ENCODE assay signal across 8 mouse cellular contexts in the genomic region with DNA sequence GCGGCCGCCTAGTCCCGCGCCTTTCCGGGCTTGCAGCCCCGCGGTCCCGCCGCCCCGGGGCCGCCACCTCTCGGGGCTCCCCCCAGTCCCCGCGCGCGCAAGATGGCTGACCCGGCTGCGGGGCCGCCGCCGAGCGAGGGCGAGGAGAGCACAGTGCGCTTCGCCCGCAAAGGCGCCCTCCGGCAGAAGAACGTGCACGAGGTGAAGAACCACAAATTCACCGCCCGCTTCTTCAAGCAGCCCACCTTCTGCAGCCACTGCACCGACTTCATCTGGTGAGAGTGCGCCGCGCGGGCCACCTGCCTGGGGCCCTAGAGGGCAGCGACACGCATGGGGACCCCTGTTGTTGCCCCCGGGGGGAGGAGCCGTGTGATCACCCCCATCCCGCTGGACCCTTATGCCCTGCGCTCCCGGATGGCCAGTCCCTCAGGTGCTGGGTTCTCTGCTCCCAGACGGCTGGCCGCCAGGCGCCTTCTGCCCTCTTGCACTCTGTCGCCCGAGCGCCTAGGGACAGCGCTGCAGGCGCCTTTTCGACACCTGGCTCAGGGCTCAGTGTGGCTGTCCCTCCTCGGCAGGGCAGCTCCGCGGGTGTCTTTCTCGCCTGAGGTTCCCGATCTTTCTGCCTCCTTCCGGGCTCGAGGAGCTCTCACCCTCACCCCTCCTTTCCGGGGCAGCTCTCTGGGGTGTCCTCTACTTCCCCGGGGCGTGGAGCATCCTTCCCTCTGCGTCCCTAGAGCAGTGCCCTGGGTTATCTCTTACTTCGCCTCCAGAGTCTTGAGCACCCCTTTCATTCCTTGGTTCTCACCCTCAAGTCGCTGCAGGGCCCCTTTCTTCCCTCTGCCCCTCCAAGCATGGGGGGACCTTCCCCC. TPM values are rescaled to one million over a fixed set of nuclear protein-coding genes. Genes with fewer than 3 reads are reported as not detected.
DNase-seq lines count a peak whose midpoint lies in the region; ATAC-seq and TF ChIP-seq lines count a peak whose summit lies in the region.

No protein-coding gene starts in this region.

- H3K4me1 ChIP-seq in heart, embryonic 16.5 days (ENCODE audit: control insufficient read depth, insufficient read depth, low read length), result peaks cover 8% of the 10 kb centered on the region; the same call in 1 of the 2 replicates
- peaks cover 15% of the 10 kb centered on the region; the same call in 1 of the 2 replicates for H3K4me1 ChIP-seq in limb, embryonic 13.5 days
- 0 out of 2 replicates have a peak, but pooled peaks cover 11% of the 10 kb centered on the region for H3K4me1 ChIP-seq in midbrain, postnatal 0 days (ENCODE audit: insufficient read depth, low read length)
- H3K4me1 ChIP-seq in stomach, embryonic 15.5 days, result peaks cover 14% of the 10 kb centered on the region

- H3K79me2 ChIP-seq in C2C12 (ENCODE audit: control insufficient read depth, insufficient read depth), result no peaks in the 10 kb centered on the region

- H3K27me3 ChIP-seq in C2C12 (ENCODE audit: control insufficient read depth, insufficient read depth, insufficient read length), result no peaks in the 10 kb centered on the region
- peaks cover 22% of the 10 kb centered on the region for H3K27me3 ChIP-seq in Patski
- H3K27me3 ChIP-seq in heart, embryonic 16.5 days (ENCODE audit: control insufficient read depth, insufficient read depth, low read length), result peaks cover 30% of the 10 kb centered on the region
- peaks cover 68% of the 10 kb centered on the region for H3K27me3 ChIP-seq in limb, embryonic 13.5 days
- H3K27me3 ChIP-seq in midbrain, postnatal 0 days (ENCODE audit: insufficient read depth, low read length), result no peaks in the 10 kb centered on the region
- peaks cover 24% of the 10 kb centered on the region for H3K27me3 ChIP-seq in stomach, embryonic 15.5 days (replicated peaks)

- under 1% methylated on average over 65 of the region's 66 CpGs for WGBS in heart, embryonic 16.5 days
- under 1% methylated on average over 56 of the region's 66 CpGs for WGBS in limb, embryonic 13.5 days
- under 1% methylated on average over 55 of the region's 66 CpGs for WGBS in midbrain, postnatal 0 days
- WGBS in stomach, embryonic 15.5 days, result 0% methylated on average over 66 of the region's 66 CpGs

- H3K36me3 ChIP-seq in C2C12 (ENCODE audit: control insufficient read depth, insufficient read depth), result no peaks in the 10 kb centered on the region
- H3K36me3 ChIP-seq in heart, embryonic 16.5 days (ENCODE audit: control insufficient read depth, insufficient read depth), result no peaks in the 10 kb centered on the region
- H3K36me3 ChIP-seq in limb, embryonic 13.5 days, result no peaks in the 10 kb centered on the region
- H3K36me3 ChIP-seq in midbrain, postnatal 0 days (ENCODE audit: insufficient read depth, low read length), result no peaks in the 10 kb centered on the region
- no peaks in the 10 kb centered on the region for H3K36me3 ChIP-seq in stomach, embryonic 15.5 days

- no peak overlapping the region for H3K27ac ChIP-seq in heart, embryonic 16.5 days (ENCODE audit: low read length)
- no peak overlapping the region for H3K27ac ChIP-seq in limb, embryonic 13.5 days
- H3K27ac ChIP-seq in midbrain, postnatal 0 days (ENCODE audit: low read depth, low read length), result peak overlapping the region; percentile 83
- H3K27ac ChIP-seq in stomach, embryonic 15.5 days, result no peak overlapping the region

- CTCF ChIA-PET in Patski (lab: Charles Lee), result no interaction called here

- H3K9me3 ChIP-seq in heart, embryonic 16.5 days (replicated peaks; ENCODE audit: control insufficient read depth, low read length), result no peaks in the 10 kb centered on the region
- H3K9me3 ChIP-seq in limb, embryonic 13.5 days, result no peaks in the 10 kb centered on the region
- no peaks in the 10 kb centered on the region for H3K9me3 ChIP-seq in midbrain, postnatal 0 days (ENCODE audit: low read length)
- no peaks in the 10 kb centered on the region for H3K9me3 ChIP-seq in stomach, embryonic 15.5 days

- POLR2A ChIA-PET in Patski (lab: Charles Lee), result no interaction called here

- H3K4me2 ChIP-seq in heart, embryonic 16.5 days (ENCODE audit: low read depth, low read length), result peak overlapping the region; percentile 91
- peak overlapping the region; percentile 95 for H3K4me2 ChIP-seq in limb, embryonic 13.5 days (replicated peaks)
- peak overlapping the region; percentile 96 for H3K4me2 ChIP-seq in midbrain, postnatal 0 days (ENCODE audit: low read depth, low read length, poor library complexity, severe bottlenecking)
- H3K4me2 ChIP-seq in stomach, embryonic 15.5 days, result peak overlapping the region; percentile 97

- no peaks in the 10 kb centered on the region for H3K79me3 ChIP-seq in C2C12 (ENCODE audit: low read depth)

- no peak for TF ChIP-seq CTCF in C2C12 (IDR thresholded peaks at IDR 0.05; ENCODE audit: control insufficient read depth, insufficient read depth, insufficient read length)
- no peak for TF ChIP-seq CTCF in Patski (IDR thresholded peaks at IDR 0.05)
- TF ChIP-seq CTCF in midbrain, postnatal 0 days (IDR thresholded peaks at IDR 0.05), result no peak

- H3K9ac ChIP-seq in heart, embryonic 16.5 days (ENCODE audit: low read length), result peak overlapping the region; percentile 60
- peak overlapping the region; percentile 58 for H3K9ac ChIP-seq in limb, embryonic 13.5 days
- peak overlapping the region; percentile 83 for H3K9ac ChIP-seq in midbrain, postnatal 0 days (replicated peaks; ENCODE audit: low read length, poor library complexity, severe bottlenecking)
- peak overlapping the region; percentile 32; the same call in 1 of the 2 replicates for H3K9ac ChIP-seq in stomach, embryonic 15.5 days

- peak overlapping the region; percentile 11 for H3K4me3 ChIP-seq in C2C12 (ENCODE audit: insufficient read depth, poor library complexity, severe bottlenecking)
- H3K4me3 ChIP-seq in heart, embryonic 16.5 days (ENCODE audit: low read length), result peak overlapping the region; percentile 68
- peak overlapping the region; percentile 65 for H3K4me3 ChIP-seq in limb, embryonic 13.5 days
- H3K4me3 ChIP-seq in midbrain, postnatal 0 days (ENCODE audit: low read depth, low read length), result peak overlapping the region; percentile 79
- peak overlapping the region; percentile 59 for H3K4me3 ChIP-seq in stomach, embryonic 15.5 days (replicated peaks)

- DNase-seq in Patski (ENCODE audit: low read depth, low spot score), result no peak
- peak; percentile 19 for DNase-seq in embryo, embryonic 10 days (ENCODE audit: low spot score)
- DNase-seq in midbrain, postnatal 0 days (ENCODE audit: low spot score), result no peak

- in situ Hi-C loops in Patski (cut with MboI; ENCODE audit: low pct_unique_long_range_greater_than_20kb), result no loop called here

- H3ac ChIP-seq in C2C12 (ENCODE audit: control insufficient read depth, insufficient read length, low read depth), result no peak overlapping the region

- peak; percentile 11 for ATAC-seq in Patski
- peak; percentile 47 for ATAC-seq in heart, embryonic 16.5 days (replicated peaks; ENCODE audit: extremely low read depth, insufficient read depth, low FRiP score)
- ATAC-seq in limb, embryonic 13.5 days (ENCODE audit: low FRiP score, low read depth), result peak; percentile 26; the same call in 1 of the 2 replicates
- peak; percentile 68 for ATAC-seq in midbrain, postnatal 0 days (ENCODE audit: low FRiP score)
- ATAC-seq in stomach, embryonic 15.5 days (ENCODE audit: insufficient read depth, low FRiP score, low read depth), result peak; percentile 51; the same call in 1 of the 2 replicates
- no peak for ATAC-seq in erythroid progenitor cell, adult 5-6 weeks (replicated peaks; ENCODE audit: low FRiP score, poor library complexity, severe bottlenecking)

TF ChIP-seq in C2C12, 6 proteins besides CTCF, POLR2A, EP300 and RAD21:
- no peak for TF ChIP-seq USF1 (IDR thresholded peaks at IDR 0.05; ENCODE audit: low read depth)
- no peak for TF ChIP-seq FOSL1 (IDR thresholded peaks at IDR 0.05; ENCODE audit: insufficient read depth, low read length, poor library complexity, severe bottlenecking)
- TF ChIP-seq CEBPB (IDR thresholded peaks at IDR 0.05; ENCODE audit: low read depth), result no peak
- no peak for TF ChIP-seq MYOD1 (IDR thresholded peaks at IDR 0.05; ENCODE audit: control insufficient read depth, insufficient read length, low read depth)
- TF ChIP-seq MYOG (IDR thresholded peaks at IDR 0.05; ENCODE audit: control insufficient read depth, extremely low read depth, insufficient read length), result no peak
- TF ChIP-seq MAX (IDR thresholded peaks at IDR 0.05), result no peak

RNA-seq across cellular contexts. Expression of a gene that starts 0.9 kb away (rescaled TPM):
- polyA plus RNA-seq in C2C12 (2012; fragmentation: generic; extraction: Trizol), result 17.8 TPM
- not detected for polyA plus RNA-seq in Patski (2021)
- 5.5 and 12.0 TPM in 2 replicates for polyA plus RNA-seq in heart, embryonic 16.5 days (2015; fragmentation: Nextera tagmentation; extraction: Ambion mirVana)
- 5.5 and 5.9 TPM in 2 replicates for polyA plus RNA-seq in limb, embryonic 13.5 days (2015; fragmentation: Nextera tagmentation; extraction: Ambion mirVana)
- 307 and 308 TPM in 2 replicates for total RNA-seq in midbrain, postnatal 0 days (2014; rRNA removed)
- polyA plus RNA-seq in midbrain, postnatal 0 days (2015; fragmentation: Nextera tagmentation; extraction: Ambion mirVana), result 184 and 196 TPM in 2 replicates
- 14.3 and 17.3 TPM in 2 replicates for polyA plus RNA-seq in stomach, embryonic 15.5 days (2015; fragmentation: Nextera tagmentation; extraction: Ambion mirVana)
- 26.8 and 44.7 TPM in 2 replicates for total RNA-seq in erythroid progenitor cell, adult 5-6 weeks (2015; ENCODE audit: low replicate concordance)
- total RNA-seq in erythroid progenitor cell, adult 5-6 weeks (2017; ENCODE audit: low replicate concordance), result 17.5 and 23.0 TPM in 2 replicates

Comparison
In these comparisons a context has a peak if more than half of its experiments do, and no peak if none do; other contexts are left out.
1. H3K4me3 ChIP-seq: peak in every context shown above with its lines; median percentile 79 in midbrain, postnatal 0 days; 68 in heart, embryonic 16.5 days; 65 in limb, embryonic 13.5 days; 59 in stomach, embryonic 15.5 days; 11 in C2C12.
2. H3K9ac ChIP-seq: peak in every context shown above with its lines; median percentile 83 in midbrain, postnatal 0 days; 60 in heart, embryonic 16.5 days; 58 in limb, embryonic 13.5 days; 32 in stomach, embryonic 15.5 days.